Mouse (Mus musculus) embryonic facial prominence, embryonic 11.5 days (tissue): Measurements from ENCODE around the gene Cald1. TPM values are rescaled to one million over a fixed set of nuclear protein-coding genes. Genes with fewer than 3 reads are reported as not detected.

Source experiments
- ATAC-seq: fragments of 200-750 bp; cut with Nextera tagmentation; replicated peaks from 2 replicates; pipeline ENCODE4 v1.8.0; 2017; ENCODE audit warnings: low read depth; ENCODE audit not compliant: insufficient number of reproducible peaks, low FRiP score, low TSS enrichment
- DNase-seq: peaks from one replicate; pipeline ENCODE4 v3.0.0-alpha.2; 2015; ENCODE audit warnings: low spot score
- H3K27ac ChIP-seq: fragments of 300-500 bp; sonication (generic); replicated peaks from 2 replicates; pipeline ENCODE4 v1.5.1; 2014; ENCODE audit warnings: mild to moderate bottlenecking, low read depth, low read length, control low read depth
- H3K27me3 ChIP-seq: fragments of 300-500 bp; sonication (generic); 2 replicates; pipeline ENCODE4 v1.6.1; 2014; ENCODE audit warnings: mild to moderate bottlenecking, low read length, moderate library complexity, mixed read lengths; ENCODE audit not compliant: control insufficient read depth, insufficient read depth
- H3K36me3 ChIP-seq: fragments of 300-500 bp; sonication (generic); replicated peaks from 2 replicates; pipeline ENCODE4 v1.6.1; 2014; ENCODE audit warnings: low read depth, mild to moderate bottlenecking, low read length, moderate library complexity, mixed read lengths; ENCODE audit not compliant: control insufficient read depth, insufficient read depth
- H3K4me1 ChIP-seq: fragments of 300-500 bp; sonication (generic); 2 replicates; pipeline ENCODE4 v1.6.1; 2014; ENCODE audit warnings: low read length, mixed read lengths; ENCODE audit not compliant: control insufficient read depth, insufficient read depth
- H3K4me2 ChIP-seq: fragments of 300-500 bp; sonication (generic); 2 replicates; pipeline ENCODE4 v1.6.1; 2014; ENCODE audit warnings: low read depth, mild to moderate bottlenecking, control low read depth, low read length, moderate library complexity
- H3K4me3 ChIP-seq: fragments of 300-500 bp; sonication (generic); 2 replicates; pipeline ENCODE4 v1.5.1; 2014; ENCODE audit warnings: low read depth, low read length, control low read depth
- H3K9ac ChIP-seq: fragments of 300-500 bp; sonication (generic); replicated peaks from 2 replicates; pipeline ENCODE4 v1.6.1; 2014; ENCODE audit warnings: mild to moderate bottlenecking, control low read depth, low read length
- H3K9me3 ChIP-seq: fragments of 300-500 bp; sonication (generic); replicated peaks from 2 replicates; pipeline ENCODE4 v1.6.1; 2016; ENCODE audit warnings: mild to moderate bottlenecking, low read length, inconsistent platforms, mixed read lengths; ENCODE audit not compliant: control insufficient read depth
- WGBS: fragments of 180-500 bp; shearing (Covaris S2); extraction: QIAGEN DNeasy Blood & Tissue Kit; methylation state at CpG from one replicate; pipeline ENCODE4 v1.1.7; 2014; 5-methylcytosine and 5-hydroxymethylcytosine counted together
- polyA plus RNA-seq: library from polyadenylated mRNA; unstranded; fragments of >200 nt; fragmentation: Nextera tagmentation; extraction: Ambion mirVana; gene quantifications from 2 replicates; pipeline ENCODE4 v1.2.1, GENCODE M21; 2014

Cald1 gene
- polyA plus RNA-seq, 1 experiment from 2014 or later: 283 TPM

- no peak overlapping the region for H3K27ac ChIP-seq
- H3K9me3 ChIP-seq: no peaks in the 10 kb centered on the region
- ATAC-seq (no peak), DNase-seq (no peak)
- H3K4me1 ChIP-seq: no peaks in the 10 kb centered on the region
- no peak overlapping the region for H3K4me2 ChIP-seq
- H3K4me3 ChIP-seq: no peak overlapping the region
- 83% methylated on average over 6 of the region's 6 CpGs for WGBS
- no peaks in the 10 kb centered on the region for H3K36me3 ChIP-seq
- H3K9ac ChIP-seq: no peak overlapping the region
- H3K27me3 ChIP-seq: no peaks in the 10 kb centered on the region
Observed at GRCm38 (mm10) chr6:34579504-34580068, 18.7 kb upstream of the Cald1 start.

DNA sequence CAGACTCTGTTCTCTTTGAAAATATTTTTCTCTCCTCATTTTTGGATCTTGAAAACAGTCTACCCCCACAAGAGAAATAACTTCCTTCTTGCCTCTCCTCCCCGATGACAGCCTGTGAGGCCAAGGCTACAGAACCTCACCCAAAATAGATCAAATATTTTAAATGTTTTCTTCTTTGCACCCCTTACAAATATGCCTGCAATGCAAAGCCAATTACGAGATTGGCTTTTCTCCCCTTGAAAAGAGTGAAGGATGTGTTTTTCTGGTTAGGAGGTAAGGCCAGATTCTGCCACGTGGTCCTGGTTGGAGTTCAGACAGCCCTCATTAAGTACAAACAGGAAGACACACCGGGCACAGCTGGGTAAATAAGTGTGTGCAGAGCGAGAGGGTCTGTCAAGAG is 14.9 kb upstream of the Cald1 start:
- no peaks in the 10 kb centered on the region for H3K36me3 ChIP-seq
- H3K27ac ChIP-seq: no peak overlapping the region
- no peak overlapping the region for H3K4me2 ChIP-seq
- H3K9me3 ChIP-seq: no peaks in the 10 kb centered on the region
- no peak overlapping the region for H3K9ac ChIP-seq
- H3K4me1 ChIP-seq: no peaks in the 10 kb centered on the region
- 50% methylated on average over 5 of the region's 5 CpGs for WGBS
- ATAC-seq: no peak
- no peaks in the 10 kb centered on the region for H3K27me3 ChIP-seq
- DNase-seq: no peak
- no peak overlapping the region for H3K4me3 ChIP-seq

- Histone ChIP-seq H3K4me3 (no peak overlapping the region), H3K9me3 (no peaks in the 10 kb centered on the region), H3K36me3 (no peaks in the 10 kb centered on the region), H3K9ac (no peak overlapping the region), H3K27me3 (no peaks in the 10 kb centered on the region), H3K27ac (no peak overlapping the region), H3K4me1 (no peaks in the 10 kb centered on the region), H3K4me2 (no peak overlapping the region)
- no peak for DNase-seq
- 82% methylated on average over 4 of the region's 4 CpGs for WGBS
- ATAC-seq: no peak
Observed at GRCm38 (mm10) chr6:34588066-34588465, 10.2 kb upstream of the Cald1 start.

- Histone ChIP-seq H3K9ac (no peak overlapping the region), H3K36me3 (no peaks in the 10 kb centered on the region), H3K27ac (no peak overlapping the region), H3K9me3 (no peaks in the 10 kb centered on the region), H3K27me3 (no peaks in the 10 kb centered on the region), H3K4me3 (no peak overlapping the region), H3K4me2 (no peak overlapping the region), H3K4me1 (no peaks in the 10 kb centered on the region)
- ATAC-seq (no peak), DNase-seq (no peak)
- 93% methylated on average over 9 of the region's 9 CpGs for WGBS
Observed at GRCm38 (mm10) chr6:34590716-34591115, 7.6 kb upstream of the Cald1 start.

- no peaks in the 10 kb centered on the region for H3K4me1 ChIP-seq
- no peak overlapping the region for H3K4me2 ChIP-seq
- no peak overlapping the region for H3K27ac ChIP-seq
- DNase-seq (no peak), ATAC-seq (no peak)
- H3K27me3 ChIP-seq: no peaks in the 10 kb centered on the region
- H3K9me3 ChIP-seq: no peaks in the 10 kb centered on the region
- H3K36me3 ChIP-seq: no peaks in the 10 kb centered on the region
- 81% methylated on average over 1 of the region's 1 CpGs for WGBS
- H3K4me3 ChIP-seq: no peak overlapping the region
- H3K9ac ChIP-seq: no peak overlapping the region
Observed at GRCm38 (mm10) chr6:34593353-34593752, 4.9 kb upstream of the Cald1 start.

GRCm38 (mm10) chr6:34597316-34597715 is 984 bp upstream of the Cald1 start:
- no peak overlapping the region for H3K4me3 ChIP-seq
- no peaks in the 10 kb centered on the region for H3K36me3 ChIP-seq
- H3K27ac ChIP-seq: no peak overlapping the region
- no peak for ATAC-seq
- H3K9ac ChIP-seq: no peak overlapping the region
- no peaks in the 10 kb centered on the region for H3K27me3 ChIP-seq
- H3K4me2 ChIP-seq: no peak overlapping the region
- no peaks in the 10 kb centered on the region for H3K9me3 ChIP-seq
- H3K4me1 ChIP-seq: no peaks in the 10 kb centered on the region
- DNase-seq: no peak
- 48% methylated on average over 3 of the region's 3 CpGs for WGBS

DNA sequence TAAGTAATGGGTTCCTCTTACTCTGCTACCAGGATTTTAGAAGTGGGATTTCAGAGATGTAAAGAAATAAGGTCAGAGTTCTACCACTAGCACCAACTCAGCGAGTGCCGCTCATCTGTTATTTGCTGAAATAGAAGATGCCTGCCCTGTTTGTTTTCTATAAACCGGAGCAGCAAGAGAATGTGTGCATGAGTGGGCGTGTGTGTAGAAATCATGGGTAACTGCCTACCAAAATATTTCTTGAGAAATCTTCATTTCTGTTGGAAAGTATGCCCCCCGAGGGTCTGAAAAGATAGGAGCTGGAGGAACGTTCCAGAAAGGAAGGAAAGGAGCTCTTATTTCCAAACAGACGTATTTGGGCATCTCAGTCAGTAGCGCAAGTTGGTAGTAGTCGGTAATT is 871 bp downstream of the Cald1 start:
- WGBS: 41% methylated on average over 9 of the region's 9 CpGs
- Histone ChIP-seq H3K27ac (peak overlapping the region; percentile 56; the same call in 1 of the 2 replicates), H3K9me3 (no peaks in the 10 kb centered on the region), H3K9ac (peak overlapping the region; percentile 58), H3K4me2 (peak overlapping the region; percentile 57), H3K4me1 (no peaks in the 10 kb centered on the region), H3K36me3 (no peaks in the 10 kb centered on the region), H3K27me3 (no peaks in the 10 kb centered on the region), H3K4me3 (peak overlapping the region; percentile 38)
- ATAC-seq (no peak), DNase-seq (no peak)

- 34% methylated on average over 10 of the region's 10 CpGs for WGBS
- Histone ChIP-seq H3K4me1 (no peaks in the 10 kb centered on the region), H3K4me3 (peak overlapping the region; percentile 38), H3K27ac (peak overlapping the region; percentile 56; the same call in 1 of the 2 replicates), H3K36me3 (no peaks in the 10 kb centered on the region), H3K9ac (peak overlapping the region; percentile 58), H3K9me3 (no peaks in the 10 kb centered on the region), H3K4me2 (peak overlapping the region; percentile 57), H3K27me3 (no peaks in the 10 kb centered on the region)
- peak; percentile 30 for DNase-seq
- ATAC-seq: no peak
Observed at GRCm38 (mm10) chr6:34599631-34600111, 1.4 kb downstream of the Cald1 start.
